Mouse (Mus musculus) brain, embryonic 14.5 days (tissue): ENCODE measurements around the gene Klhl33.

Source experiments
- CTCF ChIP-seq: fragments of 200-500 bp; IDR thresholded peaks from 2 replicates; pipeline ENCODE4 v1.5.1; 2012; ENCODE audit warnings: inconsistent platforms, mild to moderate bottlenecking, moderate library complexity, borderline replicate concordance; ENCODE audit not compliant: insufficient read depth, insufficient read length; ENCODE audit errors: extremely low read depth
- POLR2A ChIP-seq: fragments of 200-500 bp; IDR thresholded peaks from 2 replicates; pipeline ENCODE4 v1.6.1; 2012; ENCODE audit warnings: mild to moderate bottlenecking, inconsistent platforms, borderline replicate concordance; ENCODE audit not compliant: poor library complexity, insufficient read depth, insufficient read length, severe bottlenecking; ENCODE audit errors: extremely low read depth

DNA sequence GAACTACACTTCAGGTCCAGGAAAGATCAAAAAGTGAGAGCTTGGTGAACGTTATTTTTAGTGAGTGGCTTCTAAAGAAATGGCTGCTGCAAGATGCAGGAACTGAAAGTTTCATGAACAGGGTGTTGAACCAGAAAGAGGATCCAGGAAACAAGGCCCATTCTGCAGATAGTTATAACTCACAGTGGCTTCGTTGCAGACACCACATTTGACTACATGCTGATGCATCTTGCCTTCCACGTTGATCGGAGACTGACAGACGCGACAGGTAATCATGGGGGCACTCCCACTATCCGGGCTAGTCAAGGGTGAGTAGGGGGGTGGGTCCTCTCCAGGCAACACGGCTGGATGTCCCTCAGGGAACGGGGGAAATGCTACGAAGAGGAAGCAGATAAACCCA is 32.6 kb upstream of the Klhl33 start:
- TF ChIP-seq CTCF: no peak
- no peak for TF ChIP-seq POLR2A
